Mouse (Mus musculus): Measurements from ENCODE around the gene Pde1c.

DNA sequence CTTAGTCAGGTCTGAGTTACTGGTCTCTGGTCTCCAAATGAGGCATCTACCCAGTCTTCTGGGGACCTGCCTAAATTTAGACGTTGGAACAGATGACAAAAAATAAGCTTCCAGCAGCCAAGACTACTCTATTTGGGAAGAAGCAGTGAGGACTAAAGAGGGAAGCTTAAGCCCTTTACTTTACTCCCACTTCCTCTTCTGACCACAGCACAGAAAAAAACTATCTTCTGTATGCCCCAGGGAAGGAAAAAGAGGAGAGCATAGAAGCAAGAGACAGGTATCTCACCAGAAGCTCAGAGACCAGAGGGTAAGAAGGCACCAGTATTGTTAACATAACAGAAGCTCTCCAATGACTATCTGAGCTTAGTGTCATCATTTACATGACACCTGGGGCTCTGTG, 410.7 kb downstream of the Pde1c start:
- TF ChIP-seq CTCF (IDR thresholded peaks at IDR 0.05; ENCODE audit: borderline replicate concordance, extremely low read depth, insufficient read depth, insufficient read length) (no peak), POLR2A (IDR thresholded peaks at IDR 0.05; ENCODE audit: borderline replicate concordance, extremely low read depth, insufficient read depth, insufficient read length, poor library complexity, severe bottlenecking) (no peak)

All from brain, embryonic 14.5 days (tissue).